Mouse (Mus musculus): ENCODE measurements around the gene Sycp1. TPM values are rescaled to one million over a fixed set of nuclear protein-coding genes. Genes with fewer than 3 reads are reported as not detected.

Gene Sycp1
- polyA plus RNA-seq, 1 experiment from 2014 or later, result not detected

- no peaks in the 10 kb centered on the region for H3K27me3 ChIP-seq (ENCODE audit: control insufficient read depth, insufficient read depth, low read depth, low read length)
- WGBS, result 85% methylated on average over 3 of the region's 3 CpGs
- no peak overlapping the region for H3K27ac ChIP-seq (ENCODE audit: low read length)
- no peaks in the 10 kb centered on the region for H3K4me1 ChIP-seq (ENCODE audit: control insufficient read depth, insufficient read depth, low read length)
- H3K4me2 ChIP-seq (ENCODE audit: low read length), result no peak overlapping the region
- no peaks in the 10 kb centered on the region for H3K9me3 ChIP-seq (replicated peaks; ENCODE audit: control insufficient read depth, low read length, poor library complexity, severe bottlenecking)
- ATAC-seq, result no peak
- no peaks in the 10 kb centered on the region for H3K36me3 ChIP-seq (ENCODE audit: control insufficient read depth, insufficient read depth, low read length)
- no peak overlapping the region for H3K9ac ChIP-seq (ENCODE audit: low read depth, low read length)
- H3K4me3 ChIP-seq (ENCODE audit: low read depth, low read length), result no peak overlapping the region
Measured at GRCm38 (mm10) chr3:102955143-102955542, 19.2 kb upstream of the Sycp1 start.

GRCm38 (mm10) chr3:102954476-102954875 lies 18.6 kb upstream of the Sycp1 start:
- H3K4me2 ChIP-seq (ENCODE audit: low read length), result no peak overlapping the region
- no peak overlapping the region for H3K27ac ChIP-seq (ENCODE audit: low read length)
- no peak for ATAC-seq
- H3K4me1 ChIP-seq (ENCODE audit: control insufficient read depth, insufficient read depth, low read length), result no peaks in the 10 kb centered on the region
- H3K4me3 ChIP-seq (ENCODE audit: low read depth, low read length), result no peak overlapping the region
- 94% methylated on average over 12 of the region's 12 CpGs for WGBS
- H3K27me3 ChIP-seq (ENCODE audit: control insufficient read depth, insufficient read depth, low read depth, low read length), result no peaks in the 10 kb centered on the region
- no peak overlapping the region for H3K9ac ChIP-seq (ENCODE audit: low read depth, low read length)
- no peaks in the 10 kb centered on the region for H3K36me3 ChIP-seq (ENCODE audit: control insufficient read depth, insufficient read depth, low read length)
- no peaks in the 10 kb centered on the region for H3K9me3 ChIP-seq (replicated peaks; ENCODE audit: control insufficient read depth, low read length, poor library complexity, severe bottlenecking)

GRCm38 (mm10) chr3:102946861-102947260 lies 11.0 kb upstream of the Sycp1 start:
- ATAC-seq, result no peak
- Histone ChIP-seq H3K9ac (ENCODE audit: low read depth, low read length) (no peak overlapping the region), H3K36me3 (ENCODE audit: control insufficient read depth, insufficient read depth, low read length) (no peaks in the 10 kb centered on the region), H3K27ac (ENCODE audit: low read length) (no peak overlapping the region), H3K4me3 (ENCODE audit: low read depth, low read length) (no peak overlapping the region), H3K27me3 (ENCODE audit: control insufficient read depth, insufficient read depth, low read depth, low read length) (no peaks in the 10 kb centered on the region), H3K9me3 (replicated peaks; ENCODE audit: control insufficient read depth, low read length, poor library complexity, severe bottlenecking) (no peaks in the 10 kb centered on the region), H3K4me1 (ENCODE audit: control insufficient read depth, insufficient read depth, low read length) (no peaks in the 10 kb centered on the region), H3K4me2 (ENCODE audit: low read length) (no peak overlapping the region)
- WGBS, result 45% methylated on average over 5 of the region's 5 CpGs

GRCm38 (mm10) chr3:102946312-102946711 lies 10.4 kb upstream of the Sycp1 start:
- Histone ChIP-seq H3K9ac (ENCODE audit: low read depth, low read length) (no peak overlapping the region), H3K4me2 (ENCODE audit: low read length) (no peak overlapping the region), H3K4me1 (ENCODE audit: control insufficient read depth, insufficient read depth, low read length) (no peaks in the 10 kb centered on the region), H3K36me3 (ENCODE audit: control insufficient read depth, insufficient read depth, low read length) (no peaks in the 10 kb centered on the region), H3K9me3 (replicated peaks; ENCODE audit: control insufficient read depth, low read length, poor library complexity, severe bottlenecking) (no peaks in the 10 kb centered on the region), H3K4me3 (ENCODE audit: low read depth, low read length) (no peak overlapping the region), H3K27me3 (ENCODE audit: control insufficient read depth, insufficient read depth, low read depth, low read length) (no peaks in the 10 kb centered on the region), H3K27ac (ENCODE audit: low read length) (no peak overlapping the region)
- WGBS, result 89% methylated on average over 3 of the region's 3 CpGs
- no peak for ATAC-seq

GRCm38 (mm10) chr3:102938100-102938499 lies 2.2 kb upstream of the Sycp1 start:
- no peak overlapping the region for H3K4me3 ChIP-seq (ENCODE audit: low read depth, low read length)
- H3K4me2 ChIP-seq (ENCODE audit: low read length), result no peak overlapping the region
- WGBS, result 85% methylated on average over 1 of the region's 1 CpGs
- no peak overlapping the region for H3K27ac ChIP-seq (ENCODE audit: low read length)
- ATAC-seq, result peak; percentile 51
- H3K4me1 ChIP-seq (ENCODE audit: control insufficient read depth, insufficient read depth, low read length), result peaks cover 3% of the 10 kb centered on the region; the same call in 1 of the 2 replicates
- H3K9ac ChIP-seq (ENCODE audit: low read depth, low read length), result no peak overlapping the region
- no peaks in the 10 kb centered on the region for H3K27me3 ChIP-seq (ENCODE audit: control insufficient read depth, insufficient read depth, low read depth, low read length)
- H3K36me3 ChIP-seq (ENCODE audit: control insufficient read depth, insufficient read depth, low read length), result no peaks in the 10 kb centered on the region
- H3K9me3 ChIP-seq (replicated peaks; ENCODE audit: control insufficient read depth, low read length, poor library complexity, severe bottlenecking), result 0 out of 2 replicates have a peak, but pooled peaks cover 2% of the 10 kb centered on the region

GRCm38 (mm10) chr3:102899136-102899535 lies 36.8 kb downstream of the Sycp1 start:
- H3K9me3 ChIP-seq (replicated peaks; ENCODE audit: control insufficient read depth, low read length, poor library complexity, severe bottlenecking), result no peaks in the 10 kb centered on the region
- H3K27ac ChIP-seq (ENCODE audit: low read length), result no peak overlapping the region
- H3K4me2 ChIP-seq (ENCODE audit: low read length), result no peak overlapping the region
- H3K36me3 ChIP-seq (ENCODE audit: control insufficient read depth, insufficient read depth, low read length), result no peaks in the 10 kb centered on the region
- no peaks in the 10 kb centered on the region for H3K27me3 ChIP-seq (ENCODE audit: control insufficient read depth, insufficient read depth, low read depth, low read length)
- WGBS, result 100% methylated on average over 1 of the region's 1 CpGs
- no peaks in the 10 kb centered on the region for H3K4me1 ChIP-seq (ENCODE audit: control insufficient read depth, insufficient read depth, low read length)
- H3K9ac ChIP-seq (ENCODE audit: low read depth, low read length), result no peak overlapping the region
- ATAC-seq, result no peak
- H3K4me3 ChIP-seq (ENCODE audit: low read depth, low read length), result no peak overlapping the region

- H3K4me2 ChIP-seq (ENCODE audit: low read length), result no peak overlapping the region
- H3K27ac ChIP-seq (ENCODE audit: low read length), result no peak overlapping the region
- no peak overlapping the region for H3K4me3 ChIP-seq (ENCODE audit: low read depth, low read length)
- H3K9ac ChIP-seq (ENCODE audit: low read depth, low read length), result no peak overlapping the region
- no peaks in the 10 kb centered on the region for H3K27me3 ChIP-seq (ENCODE audit: control insufficient read depth, insufficient read depth, low read depth, low read length)
- no peaks in the 10 kb centered on the region for H3K36me3 ChIP-seq (ENCODE audit: control insufficient read depth, insufficient read depth, low read length)
- no peaks in the 10 kb centered on the region for H3K9me3 ChIP-seq (replicated peaks; ENCODE audit: control insufficient read depth, low read length, poor library complexity, severe bottlenecking)
- H3K4me1 ChIP-seq (ENCODE audit: control insufficient read depth, insufficient read depth, low read length), result no peaks in the 10 kb centered on the region
- ATAC-seq, result no peak
- 80% methylated on average over 4 of the region's 4 CpGs for whole genome bisulfite sequencing
Measured at GRCm38 (mm10) chr3:102880529-102880928, 55.4 kb downstream of the Sycp1 start.

GRCm38 (mm10) chr3:102848661-102849060 lies 87.2 kb downstream of the Sycp1 start:
- H3K9me3 ChIP-seq (replicated peaks; ENCODE audit: control insufficient read depth, low read length, poor library complexity, severe bottlenecking), result no peaks in the 10 kb centered on the region
- H3K4me2 ChIP-seq (ENCODE audit: low read length), result no peak overlapping the region
- H3K9ac ChIP-seq (ENCODE audit: low read depth, low read length), result no peak overlapping the region
- no peaks in the 10 kb centered on the region for H3K27me3 ChIP-seq (ENCODE audit: control insufficient read depth, insufficient read depth, low read depth, low read length)
- no peaks in the 10 kb centered on the region for H3K4me1 ChIP-seq (ENCODE audit: control insufficient read depth, insufficient read depth, low read length)
- no peaks in the 10 kb centered on the region for H3K36me3 ChIP-seq (ENCODE audit: control insufficient read depth, insufficient read depth, low read length)
- H3K4me3 ChIP-seq (ENCODE audit: low read depth, low read length), result no peak overlapping the region
- no peak for ATAC-seq
- no peak overlapping the region for H3K27ac ChIP-seq (ENCODE audit: low read length)

- H3K27me3 ChIP-seq (ENCODE audit: control insufficient read depth, insufficient read depth, low read depth, low read length), result no peaks in the 10 kb centered on the region
- H3K4me2 ChIP-seq (ENCODE audit: low read length), result no peak overlapping the region
- 54% methylated on average over 1 of the region's 1 CpGs for WGBS
- no peak overlapping the region for H3K9ac ChIP-seq (ENCODE audit: low read depth, low read length)
- no peak overlapping the region for H3K4me3 ChIP-seq (ENCODE audit: low read depth, low read length)
- no peak for ATAC-seq
- no peaks in the 10 kb centered on the region for H3K4me1 ChIP-seq (ENCODE audit: control insufficient read depth, insufficient read depth, low read length)
- no peak overlapping the region for H3K27ac ChIP-seq (ENCODE audit: low read length)
- H3K9me3 ChIP-seq (replicated peaks; ENCODE audit: control insufficient read depth, low read length, poor library complexity, severe bottlenecking), result no peaks in the 10 kb centered on the region
- no peaks in the 10 kb centered on the region for H3K36me3 ChIP-seq (ENCODE audit: control insufficient read depth, insufficient read depth, low read length)
Measured at GRCm38 (mm10) chr3:102842386-102842785, 93.5 kb downstream of the Sycp1 start.

- H3K27me3 ChIP-seq (ENCODE audit: control insufficient read depth, insufficient read depth, low read depth, low read length), result no peaks in the 10 kb centered on the region
- ATAC-seq, result no peak
- H3K9ac ChIP-seq (ENCODE audit: low read depth, low read length), result no peak overlapping the region
- H3K9me3 ChIP-seq (replicated peaks; ENCODE audit: control insufficient read depth, low read length, poor library complexity, severe bottlenecking), result no peaks in the 10 kb centered on the region
- no peak overlapping the region for H3K4me3 ChIP-seq (ENCODE audit: low read depth, low read length)
- 11% methylated on average over 3 of the region's 3 CpGs for WGBS
- no peaks in the 10 kb centered on the region for H3K4me1 ChIP-seq (ENCODE audit: control insufficient read depth, insufficient read depth, low read length)
- no peak overlapping the region for H3K27ac ChIP-seq (ENCODE audit: low read length)
- H3K36me3 ChIP-seq (ENCODE audit: control insufficient read depth, insufficient read depth, low read length), result no peaks in the 10 kb centered on the region
- H3K4me2 ChIP-seq (ENCODE audit: low read length), result no peak overlapping the region
Measured at GRCm38 (mm10) chr3:102803937-102804336, 132.0 kb downstream of the Sycp1 start.
